Mouse (Mus musculus): ENCODE data around the gene Abca13. TPM values are rescaled to one million over a fixed set of nuclear protein-coding genes. Genes with fewer than 3 reads are reported as not detected.
"Not testable (repeated sequence)": the region's sequence is repeated elsewhere in the genome, so short reads cannot be mapped to it uniquely, and the experiment has no call there.

Abca13 gene
- polyA plus RNA-seq, 1 experiment from 2014 or later: 0.18 TPM

DNA sequence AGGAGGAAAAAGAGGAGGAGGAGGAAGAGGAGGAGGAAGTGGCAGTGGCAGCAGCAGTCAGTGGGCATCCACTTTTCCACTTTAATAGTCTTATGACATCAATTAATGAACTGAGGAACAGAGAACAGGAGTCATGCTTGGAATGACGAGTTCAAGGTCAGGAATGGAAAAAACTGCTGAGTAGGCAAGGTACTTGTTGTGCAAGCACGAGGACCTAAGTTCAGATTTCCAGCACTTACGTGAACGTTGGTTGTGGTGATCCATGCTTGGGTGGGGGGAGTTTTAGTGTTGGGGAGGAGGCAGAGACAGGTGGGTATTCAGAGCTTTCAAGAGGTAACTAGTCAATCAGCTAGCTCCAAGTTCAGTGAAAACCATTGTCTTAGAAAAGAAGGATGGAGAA is 113.7 kb downstream of the Abca13 start:
- no peaks in the 10 kb centered on the region for H3K27me3 ChIP-seq (ENCODE audit: insufficient read depth, low read length)
- WGBS (ENCODE audit: insufficient replicate concordance): 62% methylated on average over 4 of the region's 4 CpGs
- no peak for DNase-seq
- no peak for ATAC-seq
- H3K9ac ChIP-seq (replicated peaks): no peak overlapping the region
- no peak overlapping the region for H3K4me3 ChIP-seq (ENCODE audit: low read depth, low read length)
- H3K4me1 ChIP-seq (ENCODE audit: insufficient read depth): no peaks in the 10 kb centered on the region
- no peak overlapping the region for H3K27ac ChIP-seq (ENCODE audit: low read depth)
- H3K9me3 ChIP-seq (ENCODE audit: low read length): no peaks in the 10 kb centered on the region
- H3K4me2 ChIP-seq (ENCODE audit: low read depth, low read length): no peak overlapping the region
- TF ChIP-seq CTCF (IDR thresholded peaks at IDR 0.05; ENCODE audit: low read depth) (no peak), EP300 (IDR thresholded peaks at IDR 0.05; ENCODE audit: low read depth) (no peak)
- no peaks in the 10 kb centered on the region for H3K36me3 ChIP-seq (replicated peaks; ENCODE audit: insufficient read depth, low read length)

DNA sequence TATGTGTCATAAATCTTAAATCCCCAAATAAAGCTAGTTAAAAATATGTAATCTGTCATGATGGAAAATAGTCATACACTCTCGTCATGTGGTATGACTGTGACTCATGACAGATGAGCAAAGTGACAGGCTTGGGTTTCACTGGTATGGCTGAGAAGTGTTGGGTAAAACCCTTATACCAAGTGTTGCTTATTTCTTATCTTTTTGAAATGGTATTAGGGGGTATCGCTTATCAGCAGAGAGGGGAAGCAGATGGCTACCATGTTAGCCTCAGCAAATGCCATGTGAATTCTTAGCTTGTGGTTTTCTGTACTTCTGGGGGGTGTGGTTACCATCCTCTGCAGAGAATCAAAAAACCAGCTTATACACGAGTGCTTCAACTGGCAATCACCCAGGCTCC is 124.8 kb downstream of the Abca13 start:
- no peaks in the 10 kb centered on the region for H3K4me1 ChIP-seq (ENCODE audit: insufficient read depth)
- TF ChIP-seq CTCF (IDR thresholded peaks at IDR 0.05; ENCODE audit: low read depth): no peak
- no peak overlapping the region for H3K4me2 ChIP-seq (ENCODE audit: low read depth, low read length)
- ATAC-seq (no peak), DNase-seq (no peak)
- H3K36me3 ChIP-seq (replicated peaks; ENCODE audit: insufficient read depth, low read length): no peaks in the 10 kb centered on the region
- H3K9ac ChIP-seq (replicated peaks): no peak overlapping the region
- no peaks in the 10 kb centered on the region for H3K9me3 ChIP-seq (ENCODE audit: low read length)
- whole genome bisulfite sequencing (ENCODE audit: insufficient replicate concordance): 30% methylated on average over 3 of the region's 3 CpGs
- no peak overlapping the region for H3K4me3 ChIP-seq (ENCODE audit: low read depth, low read length)
- H3K27ac ChIP-seq (ENCODE audit: low read depth): no peak overlapping the region
- no peaks in the 10 kb centered on the region for H3K27me3 ChIP-seq (ENCODE audit: insufficient read depth, low read length)

DNA sequence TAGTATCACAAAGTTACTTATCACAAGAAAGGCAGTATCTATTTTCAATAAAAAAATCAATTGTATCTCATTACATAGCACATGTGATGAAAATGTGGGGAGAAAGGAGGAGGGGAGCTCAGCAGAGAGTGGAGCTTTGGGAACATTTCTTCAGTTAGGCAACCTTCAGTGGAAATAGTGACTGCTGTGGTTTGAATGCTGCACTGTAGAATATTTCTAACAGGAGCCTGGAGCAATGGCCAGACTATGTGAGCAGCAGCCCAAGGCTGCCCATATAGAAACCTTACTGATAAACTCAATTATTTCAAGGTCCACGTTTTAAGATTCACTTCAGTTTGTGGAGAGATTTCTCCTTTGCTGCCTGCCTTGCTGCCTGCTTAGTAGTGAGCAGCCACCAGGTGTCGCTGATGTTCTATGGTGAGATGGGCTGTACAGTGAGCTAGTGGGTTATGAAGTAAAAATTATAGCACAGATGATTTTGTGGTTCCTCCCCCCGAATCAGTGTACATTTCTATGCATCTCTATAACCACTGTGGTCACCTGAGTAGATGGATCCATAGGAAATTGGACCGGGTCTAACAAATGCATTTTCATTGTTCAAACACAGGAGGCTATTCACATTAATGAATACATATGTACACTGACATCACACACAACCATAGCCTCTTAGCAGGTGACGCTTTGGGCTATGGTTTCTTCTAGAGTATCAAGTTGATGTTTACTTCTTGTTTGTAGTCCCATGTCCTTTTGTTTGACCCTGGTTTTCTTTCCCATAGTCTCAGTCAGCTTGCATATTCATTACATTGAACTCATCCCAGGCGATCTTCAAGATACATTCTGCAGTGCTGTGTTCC is 125.6 kb downstream of the Abca13 start:
- ATAC-seq: no peak

DNA sequence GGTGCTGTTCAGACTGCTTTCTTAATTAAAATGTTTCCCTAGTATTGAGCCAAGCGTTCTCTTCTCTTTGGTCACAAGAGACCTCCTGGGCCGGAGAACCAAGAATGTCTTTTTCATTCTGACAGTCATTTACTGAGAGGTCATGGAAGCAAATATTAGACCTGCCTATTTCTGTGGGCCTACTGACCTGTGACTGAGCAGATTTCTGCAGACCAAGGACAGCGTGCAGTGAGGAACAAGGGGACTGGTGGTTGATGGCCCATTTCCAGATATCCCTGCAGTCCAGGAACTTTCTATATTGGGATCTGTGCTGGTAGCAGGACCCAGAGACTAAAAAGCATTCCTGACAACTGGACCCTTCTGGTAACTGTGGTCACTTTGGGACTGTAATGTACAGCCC is 146.4 kb downstream of the Abca13 start:
- no peak for ATAC-seq
- no peak for DNase-seq
- no peaks in the 10 kb centered on the region for H3K27me3 ChIP-seq (ENCODE audit: insufficient read depth, low read length)
- no peaks in the 10 kb centered on the region for H3K4me1 ChIP-seq (ENCODE audit: insufficient read depth)
- H3K9me3 ChIP-seq (ENCODE audit: low read length): no peaks in the 10 kb centered on the region
- 74% methylated on average over 3 of the region's 3 CpGs for WGBS (ENCODE audit: insufficient replicate concordance)
- H3K4me2 ChIP-seq (ENCODE audit: low read depth, low read length): no peak overlapping the region
- TF ChIP-seq EP300 (IDR thresholded peaks at IDR 0.05; ENCODE audit: low read depth): no peak
- TF ChIP-seq CTCF (IDR thresholded peaks at IDR 0.05; ENCODE audit: low read depth): no peak
- H3K27ac ChIP-seq (ENCODE audit: low read depth): no peak overlapping the region
- no peaks in the 10 kb centered on the region for H3K36me3 ChIP-seq (replicated peaks; ENCODE audit: insufficient read depth, low read length)
- no peak overlapping the region for H3K9ac ChIP-seq (replicated peaks)
- no peak overlapping the region for H3K4me3 ChIP-seq (ENCODE audit: low read depth, low read length)

More for the DNA sequence above, 125.6 kb downstream of the Abca13 start:
- no peaks in the 10 kb centered on the region for H3K36me3 ChIP-seq (replicated peaks; ENCODE audit: insufficient read depth, low read length)
- no peak overlapping the region for H3K4me2 ChIP-seq (ENCODE audit: low read depth, low read length)
- no peaks in the 10 kb centered on the region for H3K27me3 ChIP-seq (ENCODE audit: insufficient read depth, low read length)
- no peaks in the 10 kb centered on the region for H3K4me1 ChIP-seq (ENCODE audit: insufficient read depth)
- H3K9ac ChIP-seq (replicated peaks): no peak overlapping the region
- peak; percentile 71 for DNase-seq
- no peaks in the 10 kb centered on the region for H3K9me3 ChIP-seq (ENCODE audit: low read length)
- TF ChIP-seq EP300 (IDR thresholded peaks at IDR 0.05; ENCODE audit: low read depth): no peak
- peak; percentile 86 for TF ChIP-seq CTCF (IDR thresholded peaks at IDR 0.05; ENCODE audit: low read depth)
- H3K4me3 ChIP-seq (ENCODE audit: low read depth, low read length): no peak overlapping the region
- WGBS (ENCODE audit: insufficient replicate concordance): 25% methylated on average over 6 of the region's 6 CpGs
- H3K27ac ChIP-seq (ENCODE audit: low read depth): no peak overlapping the region

DNA sequence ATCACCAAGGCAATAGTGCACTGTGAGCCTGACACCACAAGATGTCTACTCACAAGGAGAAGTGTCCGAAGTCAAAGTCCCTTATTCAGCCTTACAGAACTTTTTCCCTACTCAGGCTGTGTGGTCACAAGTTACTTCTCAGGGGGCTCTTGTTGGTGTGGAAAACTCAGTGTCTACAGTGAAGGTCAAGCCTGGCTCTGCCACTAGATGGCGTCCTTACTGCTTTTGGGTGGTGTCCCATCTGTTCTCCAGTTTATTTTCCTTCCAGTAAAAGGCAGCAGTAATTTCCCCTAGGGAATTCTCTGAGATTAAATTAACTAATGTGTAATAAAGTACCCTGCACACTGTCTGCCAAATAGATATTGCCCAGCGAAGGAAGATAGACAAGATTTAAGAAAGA is 156.0 kb downstream of the Abca13 start:
- no peak overlapping the region for H3K4me3 ChIP-seq (ENCODE audit: low read depth, low read length)
- H3K9ac ChIP-seq (replicated peaks): no peak overlapping the region
- no peak overlapping the region for H3K4me2 ChIP-seq (ENCODE audit: low read depth, low read length)
- DNase-seq (no peak), ATAC-seq (no peak)
- no peaks in the 10 kb centered on the region for H3K27me3 ChIP-seq (ENCODE audit: insufficient read depth, low read length)
- H3K27ac ChIP-seq (ENCODE audit: low read depth): no peak overlapping the region
- H3K36me3 ChIP-seq (replicated peaks; ENCODE audit: insufficient read depth, low read length): no peaks in the 10 kb centered on the region
- WGBS (ENCODE audit: insufficient replicate concordance): 44% methylated on average over 3 of the region's 3 CpGs
- H3K9me3 ChIP-seq (ENCODE audit: low read length): no peaks in the 10 kb centered on the region
- TF ChIP-seq EP300 (IDR thresholded peaks at IDR 0.05; ENCODE audit: low read depth): no peak
- TF ChIP-seq CTCF (IDR thresholded peaks at IDR 0.05; ENCODE audit: low read depth): peak; percentile 39
- H3K4me1 ChIP-seq (ENCODE audit: insufficient read depth): no peaks in the 10 kb centered on the region

DNA sequence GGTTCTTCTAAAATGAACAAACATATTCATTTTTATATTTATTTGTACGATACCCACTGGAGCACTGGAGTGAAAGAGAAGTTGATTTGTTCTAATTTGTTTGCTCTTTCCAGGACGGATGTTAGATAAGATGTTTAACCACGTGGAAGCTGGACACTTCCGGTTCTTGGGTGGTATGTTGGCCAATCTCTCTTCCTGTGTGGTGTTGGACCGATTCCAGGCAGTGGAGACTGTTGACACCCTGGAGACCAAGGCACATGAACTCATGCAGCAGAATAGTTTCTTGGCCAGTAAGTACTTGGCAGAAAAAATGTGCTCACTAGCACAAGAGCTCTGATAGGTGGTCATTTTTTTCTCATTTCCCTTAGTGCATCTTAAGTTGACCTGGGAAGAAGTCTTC is 181.4 kb downstream of the Abca13 start:
- WGBS (ENCODE audit: insufficient replicate concordance): 25% methylated on average over 5 of the region's 5 CpGs
- H3K4me2 ChIP-seq (ENCODE audit: low read depth, low read length): no peak overlapping the region
- no peak overlapping the region for H3K4me3 ChIP-seq (ENCODE audit: low read depth, low read length)
- H3K27ac ChIP-seq (ENCODE audit: low read depth): no peak overlapping the region
- TF ChIP-seq EP300 (IDR thresholded peaks at IDR 0.05; ENCODE audit: low read depth) (no peak), CTCF (IDR thresholded peaks at IDR 0.05; ENCODE audit: low read depth) (no peak)
- H3K27me3 ChIP-seq (ENCODE audit: insufficient read depth, low read length): no peaks in the 10 kb centered on the region
- H3K9me3 ChIP-seq (ENCODE audit: low read length): no peaks in the 10 kb centered on the region
- peak; percentile 40 for DNase-seq
- H3K9ac ChIP-seq (replicated peaks): no peak overlapping the region
- ATAC-seq: no peak
- H3K4me1 ChIP-seq (ENCODE audit: insufficient read depth): no peaks in the 10 kb centered on the region
- no peaks in the 10 kb centered on the region for H3K36me3 ChIP-seq (replicated peaks; ENCODE audit: insufficient read depth, low read length)

DNA sequence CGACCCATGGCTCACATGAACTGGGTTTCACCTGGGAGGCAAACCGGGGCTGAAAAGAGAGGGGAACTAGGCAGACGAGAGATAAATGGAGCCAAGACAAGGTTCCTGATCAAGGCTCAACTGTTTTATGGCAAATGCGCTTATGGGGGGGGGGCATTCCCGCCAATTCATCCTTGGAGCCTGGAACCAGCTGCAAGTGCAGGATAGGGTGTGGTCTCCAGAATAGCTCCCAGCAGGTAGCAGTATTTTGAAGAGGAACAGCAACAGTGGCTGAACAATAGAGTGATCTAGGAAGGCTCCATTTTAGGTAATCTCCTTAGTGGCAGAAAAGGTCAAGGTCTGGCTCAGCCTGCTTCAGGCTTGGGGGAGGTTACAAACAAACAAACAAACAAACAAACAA is 182.7 kb downstream of the Abca13 start:
- H3K4me3 ChIP-seq (ENCODE audit: low read depth, low read length); H3K9ac ChIP-seq (replicated peaks); H3K9me3 ChIP-seq (ENCODE audit: low read length); ATAC-seq; H3K4me2 ChIP-seq (ENCODE audit: low read depth, low read length); H3K27me3 ChIP-seq (ENCODE audit: insufficient read depth, low read length); DNase-seq; H3K4me1 ChIP-seq (ENCODE audit: insufficient read depth); H3K36me3 ChIP-seq (replicated peaks; ENCODE audit: insufficient read depth, low read length); H3K27ac ChIP-seq (ENCODE audit: low read depth): not testable (repeated sequence)
- WGBS (ENCODE audit: insufficient replicate concordance): 69% methylated on average over 5 of the region's 5 CpGs

All from liver, postnatal 0 days (tissue).